Mouse (Mus musculus) erythroblast, embryonic 14.5 days (primary cell): ENCODE results near the gene Ccdc85c.

ENCODE experiments used
- GATA1 ChIP-seq: IDR thresholded peaks from 2 replicates; pipeline ENCODE4 v1.6.1; 2012; ENCODE audit warnings: low read length, inconsistent platforms, mixed read lengths
- TAL1 ChIP-seq: IDR thresholded peaks from 3 replicates; pipeline ENCODE4 v1.6.1; 2012; ENCODE audit warnings: low read length, inconsistent platforms, mixed read lengths

- TF ChIP-seq TAL1 (no peak), GATA1 (no peak)
Measured at GRCm38 (mm10) chr12:108230821-108231794, 44.1 kb downstream of the Ccdc85c start.
